Mouse (Mus musculus) cortical plate, adult 2 months (tissue): ENCODE results near the gene Wdr37.

Source experiments
- CTCF ChIP-seq: fragments of 200-500 bp; IDR thresholded peaks from 2 replicates; pipeline ENCODE4 v1.5.1; 2011; ENCODE audit warnings: mild to moderate bottlenecking, control low read depth, low read length; ENCODE audit not compliant: insufficient read depth; ENCODE audit errors: extremely low read depth
- POLR2A ChIP-seq: fragments of 200-500 bp; IDR thresholded peaks from 2 replicates; pipeline ENCODE4 v1.6.1; 2011; ENCODE audit warnings: mild to moderate bottlenecking, low read length, control low read depth; ENCODE audit not compliant: insufficient read depth; ENCODE audit errors: extremely low read depth

DNA sequence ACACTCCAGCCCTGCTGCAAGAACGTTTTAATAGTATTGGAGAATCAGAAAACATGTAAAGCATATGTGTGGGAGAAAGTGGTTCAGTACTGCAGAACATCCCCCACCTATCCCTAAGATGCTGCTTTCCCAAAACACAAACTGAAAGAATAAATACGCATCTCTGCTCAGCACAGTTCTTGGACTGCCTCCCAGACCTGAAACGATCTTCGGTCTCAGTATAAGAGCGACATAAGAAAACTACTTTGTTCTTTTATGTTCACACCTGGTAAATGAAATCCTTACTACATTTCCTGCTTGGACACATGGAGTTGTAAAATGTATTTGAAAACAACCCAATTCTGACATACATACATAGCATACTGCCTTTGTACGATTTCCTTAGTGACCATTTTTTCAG is 71.1 kb downstream of the Wdr37 start:
- TF ChIP-seq CTCF (no peak), POLR2A (no peak)
